Mouse (Mus musculus): ENCODE data around the gene Vwf.

DNA sequence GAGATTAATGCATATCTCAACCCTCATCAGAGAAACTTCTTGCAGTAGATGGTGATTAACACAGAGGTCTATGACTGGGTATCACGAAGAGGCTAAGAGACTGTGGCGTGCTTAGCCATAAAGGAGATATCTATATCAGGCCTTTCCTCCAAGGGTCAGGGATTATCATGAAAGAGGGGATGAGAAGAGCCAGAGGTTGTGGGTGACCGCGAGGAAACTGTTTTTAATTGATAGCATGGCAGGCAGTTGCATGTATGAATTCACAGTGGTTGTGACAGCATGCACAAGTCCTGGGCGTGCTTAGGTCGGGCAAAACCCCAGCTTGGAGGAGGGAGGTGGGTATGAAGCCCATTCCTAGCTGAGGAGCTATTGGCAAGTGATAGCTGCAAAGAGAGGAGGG is 5.3 kb upstream of the Vwf start:
- TF ChIP-seq CTCF (IDR thresholded peaks at IDR 0.05; ENCODE audit: borderline replicate concordance, insufficient read depth, low read depth, low read length) (no peak), POLR2A (IDR thresholded peaks at IDR 0.05; ENCODE audit: borderline replicate concordance, insufficient read depth, low read length) (no peak)
